In genomic region chr1:106736211-106736610, GRCm38 (mm10) we compare ENCODE assay signal across 25 mouse cellular contexts.
"Had no signal": no experiment of that assay in that cellular context is flagged by ENCODE, and none has a peak within 500 bp of the region (broad histone marks: within the 10 kb centered on the region; RNA-seq: fewer than 3 reads in every experiment).

No protein-coding gene starts in this region.

- H3K4me3 ChIP-seq: limb, embryonic 10.5 days; limb, embryonic 12.5 days; limb, embryonic 13.5 days; limb, embryonic 15.5 days; liver, embryonic 12.5 days; liver, embryonic 13.5 days; liver, embryonic 15.5 days; lung, embryonic 15.5 days; megakaryocyte, embryonic 14.5 days; midbrain, embryonic 10.5 days; midbrain, embryonic 12.5 days; midbrain, embryonic 13.5 days; midbrain, embryonic 15.5 days; myocyte; neural tube, embryonic 12.5 days; neural tube, embryonic 13.5 days had no signal

- H3K9me3 ChIP-seq: limb, embryonic 10.5 days; limb, embryonic 12.5 days; limb, embryonic 13.5 days; limb, embryonic 15.5 days; liver, embryonic 12.5 days; liver, embryonic 13.5 days; liver, embryonic 15.5 days; lung, embryonic 15.5 days; megakaryocyte, embryonic 14.5 days; midbrain, embryonic 10.5 days; midbrain, embryonic 12.5 days; midbrain, embryonic 13.5 days; midbrain, embryonic 15.5 days; neural tube, embryonic 12.5 days; neural tube, embryonic 13.5 days had no signal

- H3K36me3 ChIP-seq: neural tube, embryonic 12.5 days had no signal

- H3K27me3 ChIP-seq: limb, embryonic 12.5 days; limb, embryonic 13.5 days; limb, embryonic 15.5 days; liver, embryonic 12.5 days; liver, embryonic 13.5 days; liver, embryonic 15.5 days; lung, embryonic 15.5 days; megakaryocyte, embryonic 14.5 days; midbrain, embryonic 12.5 days; midbrain, embryonic 13.5 days; midbrain, embryonic 15.5 days; neural tube, embryonic 12.5 days; neural tube, embryonic 13.5 days had no signal

- H3K4me2 ChIP-seq: limb, embryonic 12.5 days; limb, embryonic 13.5 days; limb, embryonic 15.5 days; liver, embryonic 11.5 days; liver, embryonic 12.5 days; liver, embryonic 13.5 days; liver, embryonic 15.5 days; lung, embryonic 14.5 days; lung, embryonic 15.5 days; midbrain, embryonic 11.5 days; midbrain, embryonic 12.5 days; midbrain, embryonic 13.5 days; midbrain, embryonic 15.5 days; neural tube, embryonic 12.5 days; neural tube, embryonic 13.5 days had no signal

- H3K27ac ChIP-seq: limb, embryonic 10.5 days; limb, embryonic 12.5 days; limb, embryonic 13.5 days; limb, embryonic 15.5 days; liver, embryonic 12.5 days; liver, embryonic 13.5 days; liver, embryonic 14.5 days; liver, embryonic 15.5 days; lung, embryonic 15.5 days; macrophage; midbrain, embryonic 10.5 days; midbrain, embryonic 12.5 days; midbrain, embryonic 13.5 days; midbrain, embryonic 15.5 days; neural tube, embryonic 12.5 days; neural tube, embryonic 13.5 days had no signal

- H3K9ac ChIP-seq: limb, embryonic 12.5 days; limb, embryonic 13.5 days; limb, embryonic 15.5 days; liver, embryonic 12.5 days; liver, embryonic 13.5 days; liver, embryonic 14.5 days; liver, embryonic 15.5 days; liver, postnatal 0 days; lung, embryonic 14.5 days; lung, embryonic 15.5 days; midbrain, embryonic 12.5 days; midbrain, embryonic 13.5 days; midbrain, embryonic 15.5 days; neural tube, embryonic 12.5 days; neural tube, embryonic 13.5 days had no signal

- DNase-seq: liver, embryonic 13.5 days; lung, adult 2 months had no signal

- ATAC-seq: liver, embryonic 12.5 days; liver, postnatal 0 days; lung, postnatal 0 days; midbrain, embryonic 13.5 days; midbrain, embryonic 15.5 days; midbrain, embryonic 16.5 days had no signal

- H3K4me1 ChIP-seq: limb, embryonic 10.5 days; limb, embryonic 12.5 days; limb, embryonic 13.5 days; limb, embryonic 15.5 days; liver, embryonic 12.5 days; liver, embryonic 13.5 days; liver, embryonic 15.5 days; lung, embryonic 15.5 days; midbrain, embryonic 10.5 days; midbrain, embryonic 12.5 days; midbrain, embryonic 13.5 days; midbrain, embryonic 15.5 days; neural tube, embryonic 12.5 days; neural tube, embryonic 13.5 days had no signal
